Mouse (Mus musculus) cerebral cortex, adult 2 months (tissue): ENCODE measurements around the gene Osbp2.

Source experiments
- WGBS: fragments of 180-500 bp; shearing (Covaris S2); methylation state at CpG from one replicate; pipeline ENCODE4 v1.1.7; 2018; 5-methylcytosine and 5-hydroxymethylcytosine counted together

Osbp2 gene

GRCm38 (mm10) chr11:3697441-3697840 is 166.3 kb downstream of the Osbp2 start:
- WGBS: 80% methylated on average over 3 of the region's 3 CpGs

GRCm38 (mm10) chr11:3696086-3696616 is 167.6 kb downstream of the Osbp2 start:
- WGBS: 80% methylated on average over 5 of the region's 5 CpGs

- WGBS: 81% methylated on average over 2 of the region's 2 CpGs
Observed at GRCm38 (mm10) chr11:3691746-3692145, 172.0 kb downstream of the Osbp2 start.

GRCm38 (mm10) chr11:3686885-3687284 is 176.8 kb downstream of the Osbp2 start:
- WGBS: 57% methylated on average over 2 of the region's 2 CpGs

GRCm38 (mm10) chr11:3686318-3686717 is 177.4 kb downstream of the Osbp2 start:
- 92% methylated on average over 2 of the region's 2 CpGs for WGBS

- 86% methylated on average over 8 of the region's 8 CpGs for WGBS
Observed at GRCm38 (mm10) chr11:3685431-3685830, 178.3 kb downstream of the Osbp2 start.

GRCm38 (mm10) chr11:3684723-3685430 is 178.8 kb downstream of the Osbp2 start:
- WGBS: 66% methylated on average over 5 of the region's 5 CpGs

- WGBS: 84% methylated on average over 1 of the region's 1 CpGs
Observed at GRCm38 (mm10) chr11:3684232-3684631, 179.5 kb downstream of the Osbp2 start.

GRCm38 (mm10) chr11:3683696-3684095 is 180.0 kb downstream of the Osbp2 start:
- WGBS: 90% methylated on average over 11 of the region's 11 CpGs

GRCm38 (mm10) chr11:3679771-3680170 is 183.9 kb downstream of the Osbp2 start:
- 90% methylated on average over 3 of the region's 3 CpGs for WGBS

- WGBS: 54% methylated on average over 6 of the region's 6 CpGs
Observed at GRCm38 (mm10) chr11:3677204-3677603, 186.5 kb downstream of the Osbp2 start.

- 84% methylated on average over 5 of the region's 5 CpGs for WGBS
Observed at GRCm38 (mm10) chr11:3676423-3676822, 187.3 kb downstream of the Osbp2 start.

- 40% methylated on average over 4 of the region's 4 CpGs for WGBS
Observed at GRCm38 (mm10) chr11:3674545-3674944, 189.2 kb downstream of the Osbp2 start.

- 96% methylated on average over 1 of the region's 1 CpGs for WGBS
Observed at GRCm38 (mm10) chr11:3671000-3671628, 192.6 kb downstream of the Osbp2 start.

- 84% methylated on average over 2 of the region's 2 CpGs for WGBS
Observed at GRCm38 (mm10) chr11:3668768-3669167, 194.9 kb downstream of the Osbp2 start.

GRCm38 (mm10) chr11:3667506-3667905 is 196.2 kb downstream of the Osbp2 start:
- 83% methylated on average over 3 of the region's 3 CpGs for WGBS

GRCm38 (mm10) chr11:3661964-3662363 is 201.7 kb downstream of the Osbp2 start:
- 98% methylated on average over 2 of the region's 2 CpGs for WGBS
